Comparison of ENCODE assay signal across 14 mouse cellular contexts in the genomic region with DNA sequence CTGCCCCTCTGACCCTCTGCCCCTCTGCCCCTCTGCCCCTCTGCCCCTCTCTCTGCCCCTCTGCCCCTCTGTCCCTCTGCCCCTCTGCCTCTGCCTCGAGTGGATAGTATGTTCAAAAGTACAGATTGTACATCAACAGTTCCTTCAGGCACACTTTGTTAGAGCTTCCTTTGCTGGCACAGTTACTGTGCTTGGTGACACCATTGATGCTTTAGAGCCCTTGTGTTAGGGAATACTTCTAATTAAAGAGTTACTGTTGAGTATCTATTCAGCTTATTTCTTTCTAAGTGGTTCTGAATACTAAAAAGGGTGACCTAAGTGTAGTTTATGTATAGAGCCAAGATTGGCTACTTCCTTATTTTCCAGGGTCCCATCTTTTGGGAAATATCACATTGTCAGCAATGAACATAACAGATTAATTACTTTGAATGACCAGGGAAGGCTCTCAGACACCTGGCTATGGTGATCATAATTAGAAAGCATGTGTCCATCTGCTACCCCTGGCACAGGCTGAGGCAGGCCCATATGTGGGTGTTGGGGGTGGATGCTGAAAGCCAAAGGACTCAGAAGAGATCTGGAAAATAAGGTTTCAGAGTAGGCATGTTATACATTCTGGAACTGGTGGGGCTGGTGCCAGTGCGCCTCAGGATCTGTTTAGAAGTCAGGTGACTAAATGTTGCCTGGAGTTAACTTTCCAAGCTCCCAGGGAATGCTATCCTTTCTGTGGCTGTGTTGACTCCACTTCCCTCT.
DNase-seq lines count a peak whose midpoint lies in the region; ATAC-seq and TF ChIP-seq lines count a peak whose summit lies in the region.
"Had no signal": no experiment of that assay in that cellular context is flagged by ENCODE, and none has a peak within 500 bp of the region (broad histone marks: within the 10 kb centered on the region; RNA-seq: fewer than 3 reads in every experiment).

No protein-coding gene starts in this region.

- H3K9ac ChIP-seq in forebrain, embryonic 15.5 days (replicated peaks) = no peak overlapping the region
- no peak overlapping the region for H3K9ac ChIP-seq in forebrain, embryonic 12.5 days
- no peak overlapping the region for H3K9ac ChIP-seq in hindbrain, embryonic 16.5 days (ENCODE audit: low read depth, low read length)
- H3K9ac ChIP-seq in lung, postnatal 0 days (replicated peaks; ENCODE audit: low read depth) = no peak overlapping the region
- H3K9ac ChIP-seq: heart, embryonic 12.5 days; liver, embryonic 14.5 days had no signal

- peak; percentile 85 for DNase-seq in left cerebral cortex, postnatal 4 days
- no peak for DNase-seq in left cerebral cortex, adult 11 months (ENCODE audit: low spot score)
- peak; percentile 75 to 87 for DNase-seq in cerebellum, adult 2 months
- no peak for DNase-seq in lung, postnatal 0 days (ENCODE audit: low spot score)
- no peak for DNase-seq in retina, postnatal 1 day
- DNase-seq: gastrocnemius, postnatal 36 days; kidney, adult 2 months; lung, postnatal 14 days had no signal

- H3K27me3 ChIP-seq in forebrain, embryonic 15.5 days = no peaks in the 10 kb centered on the region
- no peaks in the 10 kb centered on the region for H3K27me3 ChIP-seq in forebrain, embryonic 12.5 days
- no peaks in the 10 kb centered on the region for H3K27me3 ChIP-seq in cerebellum, adult 2 months (ENCODE audit: control insufficient read depth, insufficient read depth, low read length)
- H3K27me3 ChIP-seq in hindbrain, embryonic 16.5 days (replicated peaks; ENCODE audit: control insufficient read depth, insufficient read depth, low read length) = no peaks in the 10 kb centered on the region
- no peaks in the 10 kb centered on the region for H3K27me3 ChIP-seq in lung, postnatal 0 days (replicated peaks; ENCODE audit: insufficient read depth, low read length)
- H3K27me3 ChIP-seq: heart, embryonic 12.5 days had no signal

- H3K27ac ChIP-seq in forebrain, embryonic 15.5 days (replicated peaks) = no peak overlapping the region
- H3K27ac ChIP-seq in forebrain, embryonic 12.5 days = no peak overlapping the region
- no peak overlapping the region for H3K27ac ChIP-seq in cerebellum, adult 2 months (ENCODE audit: insufficient read depth, low read length)
- no peak overlapping the region for H3K27ac ChIP-seq in hindbrain, embryonic 16.5 days (ENCODE audit: low read depth, low read length)
- no peak overlapping the region for H3K27ac ChIP-seq in lung, postnatal 0 days (ENCODE audit: low read length)
- H3K27ac ChIP-seq: limb, embryonic 10.5 days; liver, embryonic 14.5 days had no signal

- TF ChIP-seq CTCF in cerebellum, adult 2 months (IDR thresholded peaks at IDR 0.05; ENCODE audit: borderline replicate concordance, insufficient read depth, low read depth, low read length) = no peak
- no peak for TF ChIP-seq CTCF in lung, postnatal 0 days (IDR thresholded peaks at IDR 0.05)

- no peak for TF ChIP-seq EP300 in lung, postnatal 0 days (IDR thresholded peaks at IDR 0.05)

- peak; percentile 77 for ATAC-seq in forebrain, embryonic 15.5 days (replicated peaks)
- ATAC-seq in forebrain, embryonic 12.5 days (ENCODE audit: low FRiP score) = no peak
- peak; percentile 89 for ATAC-seq in hindbrain, embryonic 16.5 days
- ATAC-seq in lung, postnatal 0 days = no peak

- no peaks in the 10 kb centered on the region for H3K4me1 ChIP-seq in forebrain, embryonic 15.5 days
- no peaks in the 10 kb centered on the region for H3K4me1 ChIP-seq in forebrain, embryonic 12.5 days
- H3K4me1 ChIP-seq in cerebellum, adult 2 months (ENCODE audit: control insufficient read depth, insufficient read depth, low read length) = peaks cover 9% of the 10 kb centered on the region
- no peaks in the 10 kb centered on the region for H3K4me1 ChIP-seq in hindbrain, embryonic 16.5 days (ENCODE audit: control insufficient read depth, insufficient read depth, low read depth, low read length)
- no peaks in the 10 kb centered on the region for H3K4me1 ChIP-seq in lung, postnatal 0 days (ENCODE audit: insufficient read depth, low read depth, low read length)
- H3K4me1 ChIP-seq: heart, embryonic 12.5 days; limb, embryonic 10.5 days had no signal

- no peaks in the 10 kb centered on the region for H3K9me3 ChIP-seq in forebrain, embryonic 15.5 days
- H3K9me3 ChIP-seq in forebrain, embryonic 12.5 days = no peaks in the 10 kb centered on the region
- no peaks in the 10 kb centered on the region for H3K9me3 ChIP-seq in hindbrain, embryonic 16.5 days (ENCODE audit: control insufficient read depth, low read length)
- H3K9me3 ChIP-seq in lung, postnatal 0 days (ENCODE audit: low read length) = no peaks in the 10 kb centered on the region
- H3K9me3 ChIP-seq: heart, embryonic 12.5 days; limb, embryonic 10.5 days had no signal

- H3K4me3 ChIP-seq in forebrain, embryonic 15.5 days = no peak overlapping the region
- H3K4me3 ChIP-seq in forebrain, embryonic 12.5 days (replicated peaks) = no peak overlapping the region
- H3K4me3 ChIP-seq in cerebellum, adult 2 months (replicated peaks; ENCODE audit: insufficient read depth, low read depth, low read length) = no peak overlapping the region
- no peak overlapping the region for H3K4me3 ChIP-seq in hindbrain, embryonic 16.5 days (ENCODE audit: low read length)
- H3K4me3 ChIP-seq in lung, postnatal 0 days (ENCODE audit: low read depth, low read length) = no peak overlapping the region
- H3K4me3 ChIP-seq: heart, embryonic 12.5 days; limb, embryonic 10.5 days had no signal

- intact Hi-C loops in left cerebral cortex, postnatal 4 days (cut with DNase I) = no loop called here

- H3K36me3 ChIP-seq in forebrain, embryonic 15.5 days = no peaks in the 10 kb centered on the region
- no peaks in the 10 kb centered on the region for H3K36me3 ChIP-seq in forebrain, embryonic 12.5 days (replicated peaks)
- no peaks in the 10 kb centered on the region for H3K36me3 ChIP-seq in hindbrain, embryonic 16.5 days (ENCODE audit: control insufficient read depth, insufficient read depth, low read length)
- H3K36me3 ChIP-seq in lung, postnatal 0 days (ENCODE audit: insufficient read depth, low read length) = no peaks in the 10 kb centered on the region
- H3K36me3 ChIP-seq: limb, embryonic 10.5 days had no signal

- 40% methylated on average over 2 of the region's 2 CpGs for WGBS in forebrain, embryonic 15.5 days
- 69% methylated on average over 2 of the region's 2 CpGs for WGBS in forebrain, embryonic 12.5 days
- WGBS in cerebellum, adult 2 months = 9% methylated on average over 2 of the region's 2 CpGs
- 51% methylated on average over 2 of the region's 2 CpGs for WGBS in hindbrain, embryonic 16.5 days
- 41% methylated on average over 2 of the region's 2 CpGs for WGBS in lung, postnatal 0 days

- H3K4me2 ChIP-seq in forebrain, embryonic 15.5 days (replicated peaks) = no peak overlapping the region
- H3K4me2 ChIP-seq in forebrain, embryonic 12.5 days = no peak overlapping the region
- no peak overlapping the region for H3K4me2 ChIP-seq in hindbrain, embryonic 16.5 days (ENCODE audit: low read length)
- no peak overlapping the region for H3K4me2 ChIP-seq in lung, postnatal 0 days (replicated peaks; ENCODE audit: low read depth, low read length)
- H3K4me2 ChIP-seq: heart, embryonic 12.5 days had no signal

- TF ChIP-seq POLR2A in cerebellum, adult 2 months (IDR thresholded peaks at IDR 0.05; ENCODE audit: borderline replicate concordance, insufficient read depth, low read length) = no peak

Comparison
In these comparisons a context has a peak if more than half of its experiments do, and no peak if none do; other contexts are left out.
1. ATAC-seq: peak in forebrain, embryonic 15.5 days (single experiment) and hindbrain, embryonic 16.5 days (single experiment); none in forebrain, embryonic 12.5 days (single experiment) and lung, postnatal 0 days (single experiment).
2. DNase-seq: peak in left cerebral cortex, postnatal 4 days (single experiment) and cerebellum, adult 2 months (2 of 2); none in left cerebral cortex, adult 11 months (single experiment), lung, postnatal 0 days (single experiment) and retina, postnatal 1 day (single experiment).